8 mouse cellular contexts compared by ENCODE assay signal in genomic region chr7:144789601-144790556, GRCm38 (mm10). TPM values are rescaled to one million over a fixed set of nuclear protein-coding genes. Genes with fewer than 3 reads are reported as not detected.
A peak's percentile ranks its signal among the peaks of the same experiment; 100 is the strongest.
DNase-seq lines count a peak whose midpoint lies in the region; ATAC-seq and TF ChIP-seq lines count a peak whose summit lies in the region.

No protein-coding gene starts in this region.

- ATAC-seq in limb, embryonic 14.5 days (ENCODE audit: low FRiP score, low read depth) = no peak
- ATAC-seq in stomach, embryonic 14.5 days (ENCODE audit: insufficient number of reproducible peaks, insufficient read depth, low FRiP score, low read depth) = no peak

- no peaks in the 10 kb centered on the region for H3K36me3 ChIP-seq in limb, embryonic 14.5 days (ENCODE audit: control insufficient read depth, insufficient read depth, low read length)
- H3K36me3 ChIP-seq in stomach, embryonic 14.5 days (ENCODE audit: control insufficient read depth, insufficient read depth, low read length) = no peaks in the 10 kb centered on the region

- H3K9ac ChIP-seq in limb, embryonic 14.5 days (ENCODE audit: low read depth, low read length, severe bottlenecking) = no peak overlapping the region
- no peak overlapping the region for H3K9ac ChIP-seq in stomach, embryonic 14.5 days (replicated peaks; ENCODE audit: low read depth, low read length)

- H3K27me3 ChIP-seq in cerebellum, adult 2 months (ENCODE audit: control insufficient read depth, insufficient read depth, low read length) = no peaks in the 10 kb centered on the region
- H3K27me3 ChIP-seq in limb, embryonic 14.5 days (ENCODE audit: control insufficient read depth, insufficient read depth, low read length) = no peaks in the 10 kb centered on the region
- H3K27me3 ChIP-seq in stomach, embryonic 14.5 days (ENCODE audit: control insufficient read depth, insufficient read depth, low read length) = no peaks in the 10 kb centered on the region

- 57% methylated on average over 36 of the region's 36 CpGs for WGBS in cerebellum, adult 2 months
- WGBS in limb, embryonic 14.5 days = 53% methylated on average over 36 of the region's 36 CpGs
- WGBS in stomach, embryonic 14.5 days = 44% methylated on average over 36 of the region's 36 CpGs

- peak overlapping the region; percentile 41 for H3K4me2 ChIP-seq in limb, embryonic 14.5 days (replicated peaks; ENCODE audit: low read depth, low read length, severe bottlenecking)
- H3K4me2 ChIP-seq in stomach, embryonic 14.5 days (replicated peaks; ENCODE audit: low read depth, low read length) = peak overlapping the region; percentile 36

- H3K4me3 ChIP-seq in cerebellum, adult 2 months (replicated peaks; ENCODE audit: insufficient read depth, low read depth, low read length) = no peak overlapping the region
- peak overlapping the region; percentile 30 for H3K4me3 ChIP-seq in limb, embryonic 14.5 days (replicated peaks; ENCODE audit: low read length)
- H3K4me3 ChIP-seq in stomach, embryonic 14.5 days (ENCODE audit: low read depth, low read length) = peak overlapping the region; percentile 4; the same call in 1 of the 2 replicates

- 0 out of 2 replicates have a peak, but pooled peaks have one; percentile 1 for TF ChIP-seq CTCF in cerebellum, adult 2 months (IDR thresholded peaks at IDR 0.05; ENCODE audit: borderline replicate concordance, insufficient read depth, low read depth, low read length)

- no peaks in the 10 kb centered on the region for H3K4me1 ChIP-seq in cerebellum, adult 2 months (ENCODE audit: control insufficient read depth, insufficient read depth, low read length)
- H3K4me1 ChIP-seq in limb, embryonic 14.5 days (ENCODE audit: control insufficient read depth, insufficient read depth, low read length) = no peaks in the 10 kb centered on the region
- no peaks in the 10 kb centered on the region for H3K4me1 ChIP-seq in stomach, embryonic 14.5 days (ENCODE audit: control insufficient read depth, insufficient read depth, low read length)

- H3K27ac ChIP-seq in cerebellum, adult 2 months (ENCODE audit: insufficient read depth, low read length) = no peak overlapping the region
- no peak overlapping the region for H3K27ac ChIP-seq in limb, embryonic 14.5 days (replicated peaks; ENCODE audit: low read depth, low read length)
- no peak overlapping the region for H3K27ac ChIP-seq in stomach, embryonic 14.5 days (ENCODE audit: low read length)

- DNase-seq in cerebellum, adult 2 months = no peak
- DNase-seq in cerebellum, postnatal 14 days = no peak
- peak; percentile 20 for DNase-seq in right cerebral cortex, postnatal 4 days
- no peak for DNase-seq in right cerebral cortex, postnatal 36 days (ENCODE audit: low spot score in 2 of 2)
- DNase-seq in limb, embryonic 14.5 days (ENCODE audit: low spot score) = no peak
- no peak for DNase-seq in layer of hippocampus, postnatal 36 days
- DNase-seq in Muller cell, postnatal 12 days (ENCODE audit: inconsistent ontology term) = no peak

- no peaks in the 10 kb centered on the region for H3K9me3 ChIP-seq in limb, embryonic 14.5 days (ENCODE audit: control insufficient read depth, low read length)
- H3K9me3 ChIP-seq in stomach, embryonic 14.5 days (ENCODE audit: control insufficient read depth, low read depth, low read length) = no peaks in the 10 kb centered on the region

- no peak for TF ChIP-seq POLR2A in cerebellum, adult 2 months (IDR thresholded peaks at IDR 0.05; ENCODE audit: borderline replicate concordance, insufficient read depth, low read length)
- TF ChIP-seq POLR2A in limb, embryonic 14.5 days (IDR thresholded peaks at IDR 0.05; ENCODE audit: borderline replicate concordance, extremely low read depth, insufficient read depth, insufficient read length) = no peak

RNA-seq across cellular contexts. Expression of gene Ano1, which starts 38.1 kb away (rescaled TPM):
- 3.1 and 3.7 TPM in 2 replicates for polyA plus RNA-seq in cerebellum, adult 2 months (2012; rRNA removed)
- polyA plus RNA-seq in limb, embryonic 14.5 days (2012; rRNA removed) = 11.5 and 13.6 TPM in 2 replicates
- 7.5 and 8.9 TPM in 2 replicates for polyA plus RNA-seq in limb, embryonic 14.5 days (2014; fragmentation: Nextera tagmentation; extraction: Ambion mirVana)
- polyA plus RNA-seq in stomach, embryonic 14.5 days (2014; fragmentation: Nextera tagmentation; extraction: Ambion mirVana) = 65.0 and 69.8 TPM in 2 replicates
- 1 to 10 TPM; 2.5 to 2.6 TPM for total RNA-seq in layer of hippocampus, postnatal 36 days (2021)

RNA-seq across cellular contexts. Expression of gene Fgf3, which starts 48.0 kb away (rescaled TPM):
- polyA plus RNA-seq in cerebellum, adult 2 months (2012; rRNA removed) = 0.63 and 0.67 TPM in 2 replicates
- polyA plus RNA-seq in limb, embryonic 14.5 days (2012; rRNA removed) = 0.20 and 0.64 TPM in 2 replicates
- 0.17 and 0.32 TPM in 2 replicates for polyA plus RNA-seq in limb, embryonic 14.5 days (2014; fragmentation: Nextera tagmentation; extraction: Ambion mirVana)
- not detected in 2 replicates for polyA plus RNA-seq in stomach, embryonic 14.5 days (2014; fragmentation: Nextera tagmentation; extraction: Ambion mirVana)
- total RNA-seq in layer of hippocampus, postnatal 36 days (2021) = not detected

RNA-seq across cellular contexts. Expression of gene Fgf4, which starts 57.3 kb away (rescaled TPM):
- not detected in 2 replicates for polyA plus RNA-seq in cerebellum, adult 2 months (2012; rRNA removed)
- 0.57 and 0.67 TPM in 2 replicates for polyA plus RNA-seq in limb, embryonic 14.5 days (2012; rRNA removed)
- polyA plus RNA-seq in limb, embryonic 14.5 days (2014; fragmentation: Nextera tagmentation; extraction: Ambion mirVana) = 0.91 and 1.5 TPM in 2 replicates
- polyA plus RNA-seq in stomach, embryonic 14.5 days (2014; fragmentation: Nextera tagmentation; extraction: Ambion mirVana) = not detected in 2 replicates
- not detected for total RNA-seq in layer of hippocampus, postnatal 36 days (2021)
